Mouse (Mus musculus) right cerebral cortex, postnatal 14 days (tissue): ENCODE results near the gene Cdca8.

ENCODE experiments used
- DNase-seq: peaks from one replicate; pipeline ENCODE4 v3.0.0; 2022

Cdca8 gene

DNA sequence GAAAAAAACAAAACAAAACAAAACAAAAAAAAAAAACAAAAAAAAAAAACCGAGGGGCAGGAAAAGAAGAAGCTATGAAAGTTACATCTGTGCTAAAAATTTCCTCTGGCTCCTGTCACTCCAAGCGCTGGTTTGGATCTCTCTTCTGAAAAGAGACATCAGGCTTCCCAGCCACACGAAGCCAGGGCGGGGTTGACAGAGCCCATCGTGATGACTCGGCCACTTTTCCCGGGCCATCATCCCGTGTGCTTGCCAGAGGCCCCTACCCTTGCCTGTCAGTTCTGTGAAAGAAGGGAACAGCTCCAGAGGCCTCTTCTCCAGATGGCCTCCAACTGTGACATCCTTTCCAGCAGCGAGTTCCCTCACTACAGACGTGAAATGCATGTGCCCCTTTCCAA, 11.9 kb upstream of the Cdca8 start:
- DNase-seq = no peak

- DNase-seq = no peak
Observed at GRCm38 (mm10) chr4:124950181-124951035, 11.3 kb upstream of the Cdca8 start.

GRCm38 (mm10) chr4:124949488-124949887, 10.4 kb upstream of the Cdca8 start:
- DNase-seq = no peak

DNA sequence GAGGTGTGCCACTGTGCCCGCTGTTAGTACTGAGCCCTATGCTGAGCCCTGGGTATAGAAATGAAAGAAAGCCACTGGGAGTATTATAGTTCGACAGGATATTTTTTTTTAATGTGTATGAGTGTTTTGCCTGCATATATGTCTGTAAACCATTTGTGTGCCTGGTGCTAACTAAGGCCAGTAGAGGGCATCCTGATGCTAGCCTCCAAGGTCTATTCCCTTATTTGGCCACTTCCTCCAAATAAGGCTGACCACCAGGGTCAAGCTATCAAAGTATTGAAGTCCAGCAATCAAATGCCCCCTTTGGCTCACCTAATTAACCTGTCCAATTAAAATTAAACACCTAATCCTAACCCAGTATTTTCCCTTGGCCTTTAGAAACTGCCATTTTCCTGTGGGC, 5.8 kb upstream of the Cdca8 start:
- DNase-seq = no peak

DNA sequence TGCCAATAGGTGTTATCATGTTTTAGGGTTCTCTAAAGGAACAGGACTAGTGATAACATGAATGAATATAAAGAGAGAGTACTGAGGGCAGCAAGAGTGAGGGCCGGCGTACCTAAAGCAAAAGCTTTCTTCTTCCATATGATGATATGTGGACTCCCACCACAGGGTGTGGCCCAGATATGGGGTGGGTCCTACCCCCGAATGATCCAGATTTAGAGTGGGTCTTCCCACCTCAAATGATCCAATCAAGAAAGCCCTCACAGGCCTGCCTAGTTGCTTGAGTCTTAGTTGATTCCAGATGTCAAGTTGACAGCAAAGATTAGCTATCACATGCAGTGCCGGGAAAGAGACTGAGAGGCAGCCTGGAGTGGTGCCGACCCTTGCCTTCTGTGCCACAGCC, 4.7 kb upstream of the Cdca8 start:
- no peak for DNase-seq

- DNase-seq = peak; percentile 86
Observed at GRCm38 (mm10) chr4:124943022-124943421, 3.9 kb upstream of the Cdca8 start.

GRCm38 (mm10) chr4:124936613-124937471, 2.3 kb downstream of the Cdca8 start, which contains the start of gene 9930104L06Rik:
9930104L06Rik (plus strand) TSS chr4:124937048.
- peak; percentile 91 for DNase-seq

- DNase-seq = no peak
Observed at GRCm38 (mm10) chr4:124928102-124928501, 11.0 kb downstream of the Cdca8 start.

DNA sequence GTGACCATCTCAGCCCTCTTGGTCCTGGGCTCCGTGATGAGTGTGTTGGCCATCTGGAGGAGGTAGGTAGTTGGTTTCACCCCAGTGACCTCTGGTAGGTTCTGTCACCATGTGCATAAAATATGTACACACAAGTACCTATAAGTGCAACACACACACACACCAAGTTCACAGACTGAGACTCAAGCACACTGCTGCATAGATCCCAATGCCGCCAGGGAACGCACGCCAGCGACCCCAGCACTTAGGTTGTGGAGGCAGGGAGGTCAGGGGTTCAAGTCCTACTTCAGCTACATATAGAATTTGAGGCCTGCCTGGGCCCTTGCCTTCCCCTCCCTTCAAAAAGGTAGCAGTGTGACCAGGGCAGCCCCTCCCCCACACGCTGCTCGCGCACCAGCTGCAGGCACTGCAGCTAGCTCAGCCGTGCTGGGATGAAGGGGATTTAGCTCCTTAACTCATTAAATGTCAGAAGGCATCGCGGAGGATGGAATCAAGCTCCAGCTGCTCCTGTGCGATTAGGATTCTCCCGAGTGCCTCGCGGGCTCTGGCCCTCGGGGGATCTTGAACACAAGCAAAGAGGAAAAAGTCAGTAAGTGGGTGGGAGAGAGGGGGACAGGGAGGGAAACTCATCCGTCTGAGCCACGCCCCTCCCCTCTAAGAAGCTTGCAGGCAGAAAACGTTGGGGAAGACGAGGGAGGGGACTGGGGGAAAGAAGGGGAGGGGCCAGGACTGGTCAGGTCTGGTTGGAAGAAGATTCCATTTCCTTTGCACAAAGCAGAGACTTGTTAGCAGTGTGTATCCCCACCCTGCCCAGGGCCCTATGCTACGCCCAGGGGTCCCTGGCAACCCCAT, 32.9 kb downstream of the Cdca8 start:
- DNase-seq = peak; percentile 67

GRCm38 (mm10) chr4:124905417-124905816, 33.7 kb downstream of the Cdca8 start:
- DNase-seq = no peak

DNA sequence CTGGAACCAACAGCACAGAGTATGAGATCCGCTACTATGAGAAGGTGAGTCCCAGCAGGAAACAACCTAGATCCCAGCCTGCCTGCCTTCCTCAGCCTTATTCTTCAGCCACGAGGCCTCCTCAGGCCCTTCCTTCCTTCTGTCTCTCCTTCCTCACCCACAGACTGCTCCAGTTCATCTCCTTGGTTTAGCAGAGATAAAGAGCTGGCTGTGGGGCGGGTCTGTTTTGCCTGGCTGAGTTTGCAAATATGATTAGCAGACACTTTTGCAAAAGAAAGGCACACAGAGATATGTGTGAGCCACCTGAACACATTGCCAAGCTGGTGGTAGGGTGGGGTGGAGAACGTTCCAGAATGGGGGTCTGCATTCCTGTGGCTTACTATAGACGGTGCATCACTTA, 39.2 kb downstream of the Cdca8 start:
- no peak for DNase-seq

- no peak for DNase-seq
Observed at GRCm38 (mm10) chr4:124898428-124898827, 40.7 kb downstream of the Cdca8 start.

GRCm38 (mm10) chr4:124894508-124895428, 44.3 kb downstream of the Cdca8 start:
- peak; percentile 66 for DNase-seq

- no peak for DNase-seq
Observed at GRCm38 (mm10) chr4:124893769-124894168, 45.3 kb downstream of the Cdca8 start.

GRCm38 (mm10) chr4:124890831-124891230, 48.3 kb downstream of the Cdca8 start:
- DNase-seq = no peak

DNA sequence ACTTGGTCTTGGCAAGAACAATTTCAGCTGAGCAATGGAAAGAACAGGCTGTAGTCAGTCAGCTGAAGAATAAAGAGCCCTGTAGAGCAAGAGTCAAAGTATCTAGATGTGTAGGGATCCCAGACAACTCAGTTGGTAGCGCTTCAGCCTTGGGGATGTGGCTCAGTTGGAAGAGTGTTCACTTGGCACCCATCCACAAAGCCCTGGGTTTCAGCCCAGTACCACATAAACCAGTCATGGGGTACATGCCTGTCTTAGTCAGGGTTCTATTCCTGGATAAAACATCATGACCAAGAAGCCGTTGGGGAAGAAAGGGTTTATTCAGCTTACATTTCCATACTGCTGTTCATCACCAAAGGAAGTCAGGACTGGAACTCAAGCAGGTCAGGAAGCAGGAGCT, 49.2 kb downstream of the Cdca8 start:
- DNase-seq = no peak

GRCm38 (mm10) chr4:124888702-124889101, 50.4 kb downstream of the Cdca8 start:
- no peak for DNase-seq

DNA sequence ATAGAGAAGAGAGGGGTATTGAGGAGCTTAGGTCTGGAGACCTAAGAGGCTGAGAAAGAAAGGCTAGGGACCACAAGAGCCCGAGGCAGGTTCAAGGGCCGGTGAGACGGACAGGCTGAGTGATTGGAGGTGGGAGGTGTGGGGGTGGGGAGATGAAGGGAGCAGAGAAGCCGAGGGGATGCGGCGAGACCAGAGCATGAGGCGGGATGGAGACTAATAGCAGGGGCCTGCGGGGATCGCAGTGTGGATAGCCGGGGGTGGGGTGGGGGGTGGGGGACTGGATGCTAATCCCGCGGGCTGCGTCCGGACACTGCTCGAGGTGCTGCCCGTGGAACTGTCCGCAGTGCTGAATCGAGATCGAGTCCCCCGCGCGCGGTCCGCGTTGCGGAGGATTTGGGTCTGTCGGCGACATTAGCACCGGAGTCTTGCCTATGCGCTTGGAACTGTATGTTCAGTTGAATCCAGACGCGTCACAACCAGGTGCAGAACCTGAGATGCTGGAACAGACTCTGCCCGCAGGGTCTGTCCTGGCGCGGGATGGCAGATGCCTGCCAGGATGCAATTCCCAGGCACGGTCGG, 56.9 kb downstream of the Cdca8 start:
- DNase-seq = peak; percentile 35

DNA sequence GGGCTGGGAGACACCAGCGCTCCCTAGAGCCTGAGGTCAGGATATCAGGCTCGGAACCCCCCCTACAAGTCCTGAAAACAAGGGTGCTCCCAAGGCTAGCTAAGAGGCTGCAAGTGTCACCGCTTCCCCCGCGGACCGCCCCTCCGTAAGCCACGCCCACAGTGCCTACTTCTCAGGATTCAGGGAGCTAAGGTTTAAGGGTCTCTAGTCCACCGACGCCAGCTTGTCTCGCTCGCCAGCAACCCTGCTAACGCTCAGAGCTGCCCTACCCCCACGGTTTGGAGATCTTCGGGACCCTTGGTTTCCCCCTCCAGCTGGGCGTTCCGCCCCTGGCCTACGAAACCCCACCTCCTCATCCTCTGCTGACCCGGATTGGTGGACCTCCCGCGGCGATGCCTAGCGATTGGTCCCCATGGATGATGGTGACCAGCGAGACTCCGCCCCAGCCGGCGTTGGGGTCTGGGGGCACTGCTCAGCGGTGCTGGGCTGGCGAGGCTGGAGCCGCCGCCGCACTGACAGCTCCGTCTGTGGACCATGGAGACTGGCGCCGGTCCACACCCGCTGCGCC, 57.7 kb downstream of the Cdca8 start:
- peak; percentile 82 for DNase-seq

DNA sequence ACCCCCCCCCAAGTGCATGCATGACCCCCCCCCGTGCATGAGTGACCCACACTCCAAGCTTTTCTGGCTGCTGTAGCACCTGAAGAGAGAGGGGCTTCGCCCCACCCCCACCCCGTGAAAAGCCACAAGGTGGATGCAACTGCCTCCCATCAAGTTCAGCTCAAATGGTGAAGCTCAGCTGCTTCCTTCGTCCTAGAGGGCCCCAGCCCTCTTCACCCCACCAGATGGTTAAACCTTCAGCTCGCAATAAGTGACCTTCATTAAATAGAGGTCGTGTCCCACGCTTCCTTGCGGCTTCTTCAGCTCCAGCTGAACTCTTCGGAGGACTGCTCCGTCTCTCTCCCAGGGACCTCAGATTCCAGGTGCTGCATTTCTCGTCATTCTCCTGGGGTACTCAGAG, 58.5 kb downstream of the Cdca8 start, which contains the start of gene Epha10:
Epha10 (plus strand) TSS at position 301 of the 400 bp plus-strand sequence.
- DNase-seq = no peak

DNA sequence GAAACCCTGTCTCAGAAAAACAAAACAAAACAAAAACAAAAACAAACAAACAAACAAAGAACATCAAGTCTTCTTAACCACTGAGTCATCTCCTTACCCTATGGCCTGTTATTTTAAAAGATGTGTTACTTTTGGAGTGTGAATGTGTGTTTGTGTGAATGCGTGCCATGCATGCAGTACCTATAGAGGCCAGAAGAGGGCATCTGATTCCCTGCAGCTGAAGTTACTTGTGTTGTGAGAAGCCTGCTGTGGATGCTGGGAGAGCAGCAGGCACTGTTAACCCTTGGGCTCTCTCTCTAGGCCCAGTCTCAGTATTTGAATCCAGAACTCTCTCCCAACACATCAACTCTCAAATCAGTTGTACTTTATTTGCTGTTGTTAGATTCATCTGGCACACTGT, 66.4 kb downstream of the Cdca8 start:
- DNase-seq = no peak
